Mouse (Mus musculus): ENCODE measurements around the gene Tigit. TPM values are rescaled to one million over a fixed set of nuclear protein-coding genes. Genes with fewer than 3 reads are reported as not detected.

The Tigit gene
- total RNA-seq, 2 experiments from 2014 or later = not detected

DNA sequence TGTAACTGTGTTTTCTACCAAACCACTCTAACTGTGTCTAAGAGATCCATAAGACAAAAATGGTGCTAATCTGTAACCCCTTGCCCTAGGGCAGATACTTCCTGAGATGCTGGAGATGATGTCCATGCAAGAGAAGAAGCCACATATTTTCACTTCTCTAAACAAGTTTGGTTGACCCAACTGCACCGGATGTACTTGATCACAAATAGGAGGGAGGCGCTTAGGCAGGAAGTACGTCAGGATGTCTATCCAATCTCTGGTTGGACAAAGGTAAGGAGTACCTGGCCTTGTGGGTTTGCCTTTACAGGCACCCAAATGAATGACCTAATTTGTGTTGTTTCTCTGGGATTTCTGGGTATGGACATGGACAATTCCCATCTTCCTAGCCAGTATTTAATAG, 4.3 kb upstream of the Tigit start:
- DNase-seq (ENCODE audit: low spot score in 2 of 2) = no peak

GRCm38 (mm10) chr16:43664861-43665260, 915 bp upstream of the Tigit start:
- no peak for DNase-seq (ENCODE audit: low spot score in 2 of 2)

DNA sequence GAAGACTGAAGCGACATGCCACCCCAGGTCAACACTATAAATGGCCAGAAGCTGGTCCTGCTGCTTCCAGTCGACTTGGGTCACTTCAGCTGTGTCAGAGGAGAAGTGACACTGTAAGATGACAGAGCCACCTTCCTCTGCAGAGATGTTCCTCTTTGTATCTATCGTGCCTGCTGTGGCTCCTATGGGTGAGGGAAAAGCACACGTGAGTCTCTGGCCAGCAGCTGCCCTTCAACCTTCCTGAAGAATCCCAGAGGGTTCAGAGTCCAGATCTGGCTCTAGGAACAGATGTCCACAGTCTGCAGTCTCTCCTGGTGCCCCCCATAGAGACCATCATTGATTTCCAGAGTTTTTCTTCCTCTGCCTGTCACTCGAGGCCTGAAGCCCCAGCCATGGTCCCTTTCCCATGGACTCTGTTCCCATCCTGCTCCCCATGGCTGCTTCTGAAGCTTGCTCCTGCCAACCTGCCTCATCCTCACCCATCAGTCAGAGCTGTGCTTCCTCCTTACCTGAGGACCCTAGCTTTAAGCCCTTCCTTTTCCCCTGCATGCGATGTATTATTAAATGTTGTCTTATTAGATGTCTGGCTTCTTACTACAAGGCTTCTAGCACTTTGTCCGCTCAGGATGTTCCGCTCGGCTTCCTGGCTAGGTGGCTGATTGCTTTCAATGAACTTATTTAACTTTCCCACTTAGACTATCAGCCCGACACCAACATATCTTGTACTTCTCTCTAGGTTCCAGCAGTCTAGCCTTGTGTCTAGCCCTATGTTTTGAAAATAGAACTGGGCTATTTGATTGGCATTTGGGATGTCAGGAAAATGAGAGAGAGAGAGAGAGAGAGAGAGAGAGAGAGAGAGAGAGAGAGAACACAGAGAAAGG, 1.6 kb downstream of the Tigit start:
- no peak for DNase-seq (ENCODE audit: low spot score in 2 of 2)

DNA sequence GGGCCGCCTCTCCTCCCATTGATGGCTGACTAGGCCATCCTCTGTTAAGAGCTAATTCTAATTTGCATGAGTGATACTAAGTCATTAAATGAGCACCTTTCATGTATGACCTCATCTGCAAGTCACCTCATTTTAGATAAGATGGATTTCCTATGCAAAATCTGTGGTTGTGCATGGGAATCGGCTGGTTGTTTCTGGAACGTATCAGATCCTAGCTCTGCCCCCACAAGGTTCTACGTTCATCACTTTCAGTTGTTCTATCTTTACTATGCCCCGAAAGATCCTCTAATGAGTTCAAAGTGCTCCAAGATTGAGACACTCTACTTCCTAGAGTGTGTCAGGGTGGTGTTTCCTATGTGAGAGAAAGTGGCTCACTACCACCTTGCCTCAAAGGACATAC, 2.4 kb downstream of the Tigit start:
- DNase-seq (ENCODE audit: low spot score in 2 of 2) = no peak

DNA sequence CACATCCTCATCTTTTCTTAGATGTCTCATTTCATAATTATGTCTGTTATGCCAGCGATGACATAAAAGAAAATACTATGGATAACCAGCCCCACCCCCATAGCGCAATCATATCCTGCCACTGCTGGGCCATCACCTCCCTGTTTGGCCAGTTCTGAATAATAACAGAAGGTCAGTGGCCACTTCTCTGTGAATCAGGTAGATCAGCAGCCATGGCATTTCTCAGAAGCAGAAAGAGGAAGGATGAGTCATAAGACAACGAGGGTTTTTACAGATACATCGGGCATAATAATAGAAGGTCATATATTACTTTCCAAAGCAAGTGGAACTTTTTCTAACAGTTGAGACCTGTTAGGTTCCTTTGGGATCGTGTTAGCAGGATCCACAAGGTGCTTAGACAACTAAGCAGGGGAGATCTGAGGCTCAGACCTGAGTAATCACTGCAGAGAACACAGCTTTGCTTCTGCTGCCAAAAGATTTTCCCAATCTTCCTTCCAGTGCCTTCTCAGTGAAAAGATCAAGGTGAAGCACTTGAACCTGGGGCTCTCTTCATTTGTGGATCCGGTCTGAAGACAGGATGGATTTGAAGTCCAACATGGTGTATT, 8.7 kb downstream of the Tigit start:
- no peak for DNase-seq (ENCODE audit: low spot score in 2 of 2)

DNA sequence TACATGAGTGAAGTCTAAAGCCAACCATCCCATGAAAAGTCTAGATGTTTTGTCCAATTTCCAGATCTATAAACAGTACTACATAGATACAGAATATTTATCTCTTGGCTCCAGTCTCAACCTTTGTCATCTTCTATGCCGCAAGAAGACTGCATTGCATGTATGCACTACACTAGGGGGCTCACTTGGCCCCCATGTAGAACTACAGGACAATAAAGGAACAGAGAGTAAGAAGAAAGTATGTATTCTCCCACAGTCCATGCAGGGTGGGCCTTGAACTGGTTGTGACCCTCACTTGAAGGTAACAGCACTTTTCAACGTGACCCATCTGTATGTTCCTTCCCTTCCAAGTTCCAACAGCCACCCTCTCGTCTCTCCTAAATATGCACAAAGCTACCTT, 9.7 kb downstream of the Tigit start:
- DNase-seq (ENCODE audit: low spot score in 2 of 2) = no peak

DNA sequence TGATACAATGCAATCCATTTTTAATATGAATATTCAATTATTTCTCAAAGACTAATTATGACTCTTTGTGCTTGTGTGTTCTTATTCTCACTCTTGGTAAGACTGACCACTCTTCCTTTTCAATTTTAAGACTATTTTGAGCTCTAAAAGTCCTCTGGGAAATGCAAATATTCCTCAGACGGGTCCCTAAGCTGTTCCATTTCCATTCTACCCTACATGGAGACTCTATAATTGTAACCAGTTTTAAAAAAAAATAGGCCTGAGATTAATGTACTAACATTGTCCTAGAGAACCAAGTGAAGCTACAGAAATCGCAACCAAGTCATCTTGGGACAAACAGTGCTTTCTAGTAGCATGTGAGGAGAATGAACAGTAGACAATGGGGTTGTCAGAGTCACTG, 10.7 kb downstream of the Tigit start:
- DNase-seq (ENCODE audit: low spot score in 2 of 2) = no peak

- DNase-seq (ENCODE audit: low spot score in 2 of 2) = no peak
Observed at GRCm38 (mm10) chr16:43650355-43651080, 13.4 kb downstream of the Tigit start.

DNA sequence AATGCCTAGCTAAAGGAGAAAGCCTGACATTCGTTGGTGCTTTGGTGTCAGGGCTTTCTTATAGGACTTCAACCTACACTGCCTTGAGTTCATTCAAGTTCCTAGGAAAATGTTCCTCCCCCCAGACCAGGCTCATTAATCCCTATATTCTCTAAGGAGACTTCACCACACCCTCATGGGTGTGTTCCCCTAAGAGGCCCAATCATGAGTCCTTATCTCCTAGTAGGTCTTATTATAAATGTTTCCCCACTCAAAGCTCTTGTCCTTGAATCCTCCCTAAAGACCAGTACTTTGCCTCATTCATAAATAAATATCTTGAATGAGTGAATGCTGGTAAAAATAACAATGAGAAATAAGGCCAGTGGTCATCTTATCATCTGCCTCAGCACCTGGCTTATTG, 16.3 kb downstream of the Tigit start:
- no peak for DNase-seq (ENCODE audit: low spot score in 2 of 2)

DNA sequence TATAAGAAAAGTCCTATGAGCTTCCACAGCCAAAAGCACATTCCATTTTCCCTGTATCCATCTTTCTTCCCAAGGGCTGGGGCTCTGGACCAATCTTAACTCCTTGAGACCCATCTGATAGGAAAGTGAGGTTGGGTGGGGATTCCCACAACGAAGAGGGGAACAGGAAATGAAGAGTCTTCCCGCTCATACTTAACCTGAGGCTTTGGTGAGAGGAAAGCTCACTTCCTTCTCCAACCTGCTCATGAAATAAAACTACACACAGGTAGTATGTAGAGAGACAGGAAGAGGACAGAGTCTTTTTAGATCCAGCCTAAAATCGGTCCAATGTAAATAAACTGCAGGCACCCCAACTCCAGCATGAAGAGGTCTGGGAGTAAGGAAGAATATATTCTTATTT, 17.0 kb downstream of the Tigit start:
- no peak for DNase-seq (ENCODE audit: low spot score in 2 of 2)

DNA sequence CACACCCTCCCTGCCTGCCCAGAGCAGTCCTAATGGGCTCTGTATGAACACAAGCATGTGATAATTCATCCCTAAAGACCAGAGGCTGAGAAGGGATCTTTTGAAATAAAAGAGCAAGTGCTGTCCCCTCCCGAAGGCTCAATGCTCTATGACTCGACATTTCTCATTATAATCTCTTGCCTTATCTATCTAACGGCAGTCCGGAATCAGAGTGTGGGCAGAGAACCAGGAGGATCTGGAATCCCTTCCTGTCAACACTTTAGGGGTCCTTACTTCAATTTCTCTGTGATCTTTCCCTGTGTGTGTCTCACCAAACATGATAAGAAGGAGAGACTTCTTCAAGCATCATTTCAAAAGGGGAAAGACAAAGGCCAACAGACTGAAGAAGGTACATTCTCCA, 18.1 kb downstream of the Tigit start:
- no peak for DNase-seq (ENCODE audit: low spot score in 2 of 2)

- no peak for DNase-seq (ENCODE audit: low spot score in 2 of 2)
Observed at GRCm38 (mm10) chr16:43641230-43641629, 22.7 kb downstream of the Tigit start.

DNA sequence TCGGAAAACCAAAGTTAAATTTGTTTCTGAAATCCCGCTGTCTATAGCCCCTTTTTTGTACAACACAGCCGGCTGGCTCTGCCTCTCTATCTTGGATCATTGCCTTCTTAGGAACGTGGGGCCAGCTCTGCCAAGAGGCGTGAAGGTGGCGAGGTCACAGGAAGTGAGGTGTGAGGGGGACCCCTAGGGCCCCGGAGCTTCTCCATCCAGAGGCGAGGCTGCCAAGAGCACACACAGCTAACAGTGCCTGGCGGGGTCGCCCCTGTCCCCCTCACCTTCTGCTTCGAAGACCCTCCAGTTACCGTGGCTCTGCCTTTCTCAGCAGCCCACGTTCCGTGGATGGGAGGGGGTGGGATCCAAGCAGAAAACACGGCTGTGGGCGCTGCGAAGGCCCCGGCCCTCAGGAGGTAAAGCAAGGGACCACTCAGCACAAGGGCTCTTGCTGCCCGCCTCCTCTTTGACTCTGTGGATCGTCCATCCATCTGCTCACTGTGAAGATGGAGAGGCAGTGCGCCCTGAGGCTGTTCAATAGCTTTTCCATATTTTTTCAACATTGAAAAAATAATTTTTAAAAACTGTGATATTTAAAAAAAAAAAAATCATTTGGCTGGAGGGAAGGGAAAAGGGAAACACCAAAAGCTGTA, 25.4 kb downstream of the Tigit start:
- DNase-seq (ENCODE audit: low spot score in 2 of 2) = peak; percentile 49 to 58

DNA sequence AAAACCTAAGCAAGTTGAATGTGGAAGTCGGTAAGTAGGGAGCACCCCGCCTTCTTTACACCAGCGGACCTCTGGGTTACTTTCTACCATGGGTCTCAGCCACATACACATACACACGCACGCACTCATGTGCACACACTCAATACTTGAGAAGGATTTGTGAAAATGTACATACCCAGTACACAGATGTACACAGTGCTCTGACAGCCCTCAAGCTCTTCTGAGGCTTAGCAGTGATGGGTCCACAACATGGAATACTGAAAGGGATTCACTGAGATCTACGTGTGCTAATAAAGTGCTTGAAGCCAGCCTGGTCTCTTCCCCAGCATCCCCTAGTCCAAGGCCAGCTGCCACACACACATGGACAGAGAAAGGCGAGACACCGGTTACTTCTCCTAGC, 26.7 kb downstream of the Tigit start:
- no peak for DNase-seq (ENCODE audit: low spot score in 2 of 2)

GRCm38 (mm10) chr16:43634037-43634436, 29.9 kb downstream of the Tigit start:
- no peak for DNase-seq (ENCODE audit: low spot score in 2 of 2)

DNA sequence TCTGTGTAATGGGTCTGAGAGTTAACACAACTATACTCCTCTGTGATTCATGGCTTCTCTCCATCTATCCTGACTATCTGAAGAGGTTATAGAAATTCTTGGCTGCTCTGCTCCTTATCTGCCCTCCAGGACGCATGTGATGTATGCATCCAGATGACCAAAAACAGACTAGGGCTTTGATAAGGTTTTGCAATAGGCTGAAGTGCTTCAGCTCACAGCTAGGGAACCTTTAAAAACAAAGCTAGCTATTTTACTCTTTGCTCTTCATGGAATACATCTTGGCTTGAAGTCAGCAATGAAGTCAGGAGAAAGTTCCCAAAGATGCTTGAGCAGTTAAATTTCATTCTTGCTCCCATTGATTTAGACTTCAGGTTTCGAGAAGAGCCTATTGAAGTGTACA, 32.2 kb downstream of the Tigit start:
- no peak for DNase-seq (ENCODE audit: low spot score in 2 of 2)

GRCm38 (mm10) chr16:43628662-43629061, 35.3 kb downstream of the Tigit start:
- no peak for DNase-seq (ENCODE audit: low spot score in 2 of 2)

DNA sequence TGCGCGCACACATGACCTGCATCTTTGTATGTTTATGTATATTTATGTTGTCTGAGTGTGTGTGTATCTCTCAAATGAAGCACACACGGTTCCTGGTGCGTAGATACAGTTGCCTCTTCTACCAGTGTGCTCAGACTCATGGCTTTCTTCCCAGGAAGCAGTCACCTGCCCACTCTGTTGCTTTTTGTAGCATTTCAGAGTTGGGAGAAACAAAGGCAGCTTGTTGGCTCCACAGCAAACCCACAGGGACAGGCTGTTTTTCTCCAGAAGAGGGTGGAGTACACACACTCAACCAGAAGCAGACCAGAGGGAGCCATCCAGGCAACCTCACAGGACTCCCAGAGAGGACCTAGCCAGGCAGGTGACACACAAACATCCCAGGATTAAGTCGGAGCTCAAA, 38.0 kb downstream of the Tigit start:
- no peak for DNase-seq (ENCODE audit: low spot score in 2 of 2)

- no peak for DNase-seq (ENCODE audit: low spot score in 2 of 2)
Observed at GRCm38 (mm10) chr16:43625289-43625688, 38.7 kb downstream of the Tigit start.

DNA sequence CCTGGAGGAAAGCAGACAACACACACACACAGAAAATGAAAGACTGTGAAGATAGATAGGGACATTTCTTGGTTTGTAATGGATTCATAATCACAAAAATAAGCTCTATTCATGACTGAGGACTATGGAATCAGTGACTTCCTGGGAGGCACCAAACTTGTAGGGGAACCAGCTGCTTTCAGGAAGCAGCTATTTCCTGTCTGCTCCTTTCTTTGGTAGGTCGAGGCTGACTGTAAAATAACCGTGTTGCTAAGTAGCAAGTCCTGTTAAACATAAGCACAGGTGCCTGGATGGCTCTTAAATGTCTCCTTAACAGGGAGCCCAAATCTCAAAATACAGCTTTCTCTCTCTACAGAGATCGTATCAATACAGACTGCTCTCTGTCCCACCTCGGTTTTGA, 39.1 kb downstream of the Tigit start:
- no peak for DNase-seq (ENCODE audit: low spot score in 2 of 2)

GRCm38 (mm10) chr16:43623315-43624000, 40.5 kb downstream of the Tigit start:
- DNase-seq (ENCODE audit: low spot score in 2 of 2) = no peak

Measured in layer of hippocampus, postnatal 10 days (tissue).